Mouse (Mus musculus) heart, embryonic 13.5 days (tissue): ENCODE measurements around the gene Tdpoz2. TPM values are rescaled to one million over a fixed set of nuclear protein-coding genes. Genes with fewer than 3 reads are reported as not detected.
"Not testable (repeated sequence)": the region's sequence is repeated elsewhere in the genome, so short reads cannot be mapped to it uniquely, and the experiment has no call there.

Source experiments
- ATAC-seq: fragments of 200-750 bp; cut with Nextera tagmentation; 2 replicates; pipeline ENCODE4 v1.8.0; 2017; ENCODE audit warnings: moderate TSS enrichment; ENCODE audit not compliant: insufficient number of reproducible peaks, low FRiP score, low TSS enrichment; ENCODE audit errors: extremely low read depth
- H3K27ac ChIP-seq: fragments of 300-500 bp; sonication (generic); replicated peaks from 2 replicates; pipeline ENCODE4 v1.5.1; 2015; ENCODE audit warnings: moderate library complexity, mild to moderate bottlenecking, inconsistent platforms
- H3K27me3 ChIP-seq: fragments of 300-500 bp; sonication (generic); replicated peaks from 2 replicates; pipeline ENCODE4 v1.6.1; 2015; ENCODE audit warnings: mild to moderate bottlenecking, inconsistent platforms
- H3K36me3 ChIP-seq: fragments of 300-500 bp; sonication (generic); 2 replicates; pipeline ENCODE4 v1.6.1; 2015; ENCODE audit warnings: mild to moderate bottlenecking, inconsistent platforms
- H3K4me1 ChIP-seq: fragments of 300-500 bp; sonication (generic); 2 replicates; pipeline ENCODE4 v1.6.1; 2015; ENCODE audit warnings: inconsistent platforms
- H3K4me2 ChIP-seq: fragments of 300-500 bp; sonication (generic); 2 replicates; pipeline ENCODE4 v1.6.1; 2015; ENCODE audit warnings: inconsistent platforms, mild to moderate bottlenecking, moderate library complexity
- H3K4me3 ChIP-seq: fragments of 300-500 bp; sonication (generic); 2 replicates; pipeline ENCODE4 v1.5.1; 2015; ENCODE audit warnings: moderate library complexity, mild to moderate bottlenecking, inconsistent platforms
- H3K9ac ChIP-seq: fragments of 300-500 bp; sonication (generic); 2 replicates; pipeline ENCODE4 v1.6.1; 2015; ENCODE audit warnings: inconsistent platforms, mild to moderate bottlenecking, moderate library complexity
- H3K9me3 ChIP-seq: fragments of 300-500 bp; sonication (generic); 2 replicates; pipeline ENCODE4 v1.6.1; 2016; ENCODE audit warnings: inconsistent platforms
- WGBS: fragments of 180-500 bp; shearing (Covaris S2); methylation state at CpG from one replicate; pipeline ENCODE4 v1.1.7; 2015; ENCODE audit warnings: mixed read lengths; 5-methylcytosine and 5-hydroxymethylcytosine counted together
- polyA plus RNA-seq: library from polyadenylated mRNA; unstranded; fragments of >200 nt; fragmentation: Nextera tagmentation; extraction: Ambion mirVana; gene quantifications from 2 replicates; pipeline ENCODE4 v1.2.1, GENCODE M21; 2015

Tdpoz2 gene
- not detected in 2 replicates for polyA plus RNA-seq

DNA sequence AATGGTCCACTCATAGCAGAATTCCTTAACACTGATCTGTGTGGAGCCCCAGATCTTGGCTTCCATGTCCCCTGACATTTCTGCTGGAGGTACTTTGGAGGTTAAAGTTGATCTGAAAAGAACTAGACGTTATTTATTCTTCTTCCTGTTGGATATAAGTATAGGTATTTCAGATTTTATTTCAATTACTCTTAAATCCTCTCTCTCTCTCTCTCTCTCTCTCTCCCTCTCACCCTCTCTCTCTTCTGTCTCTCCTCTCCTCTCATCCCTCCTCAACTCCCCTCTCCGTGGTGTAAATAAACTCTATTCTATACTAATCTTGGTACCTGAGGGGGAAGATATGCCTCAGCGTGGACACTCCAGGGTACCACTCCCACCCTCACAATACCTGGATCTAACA is at the start of gene Tdpoz2:
TSS of gene Tdpoz2 (minus strand) at position 101 of the 400 bp plus-strand sequence.
- no peaks in the 10 kb centered on the region for H3K4me1 ChIP-seq
- no peaks in the 10 kb centered on the region for H3K9me3 ChIP-seq
- WGBS = 60% methylated on average over 3 of the region's 3 CpGs
- no peak within 1 kb of the TSS for H3K4me2 ChIP-seq
- no peaks in the 10 kb centered on the region for H3K36me3 ChIP-seq
- H3K4me3 ChIP-seq = no peak within 1 kb of the TSS
- H3K27ac ChIP-seq = no peak within 1 kb of the TSS
- ATAC-seq = no peak
- no peaks in the 10 kb centered on the region for H3K27me3 ChIP-seq
- H3K9ac ChIP-seq = no peak within 1 kb of the TSS

DNA sequence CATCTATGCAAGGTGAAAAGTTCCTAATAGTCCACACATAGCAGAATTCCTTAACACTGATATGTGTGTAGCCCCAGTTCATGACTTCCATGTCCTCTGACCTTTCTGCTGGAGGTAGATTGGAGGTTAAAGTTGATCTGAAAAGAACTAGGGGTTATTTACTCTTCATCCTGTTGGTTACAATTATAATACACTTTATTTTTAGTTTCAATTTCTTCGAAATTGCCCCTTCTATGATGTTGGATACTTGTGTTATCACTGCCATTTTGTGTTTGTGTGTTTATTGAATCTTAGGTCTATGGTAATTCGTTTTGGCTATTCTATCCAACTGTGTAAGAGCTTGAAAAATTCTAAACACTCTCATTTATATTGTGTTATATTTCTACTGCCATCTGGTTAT is 40.5 kb upstream of the Tdpoz2 start, which contains the start of gene Gm37596:
TSS of gene Gm37596 (minus strand) at position 101 of the 400 bp plus-strand sequence.
- not testable (repeated sequence) for H3K4me1 ChIP-seq, H3K36me3 ChIP-seq, H3K9me3 ChIP-seq, ATAC-seq, H3K4me2 ChIP-seq, H3K4me3 ChIP-seq, H3K9ac ChIP-seq, H3K27ac ChIP-seq, H3K27me3 ChIP-seq
- WGBS = 57% methylated on average over 1 of the region's 2 CpGs

DNA sequence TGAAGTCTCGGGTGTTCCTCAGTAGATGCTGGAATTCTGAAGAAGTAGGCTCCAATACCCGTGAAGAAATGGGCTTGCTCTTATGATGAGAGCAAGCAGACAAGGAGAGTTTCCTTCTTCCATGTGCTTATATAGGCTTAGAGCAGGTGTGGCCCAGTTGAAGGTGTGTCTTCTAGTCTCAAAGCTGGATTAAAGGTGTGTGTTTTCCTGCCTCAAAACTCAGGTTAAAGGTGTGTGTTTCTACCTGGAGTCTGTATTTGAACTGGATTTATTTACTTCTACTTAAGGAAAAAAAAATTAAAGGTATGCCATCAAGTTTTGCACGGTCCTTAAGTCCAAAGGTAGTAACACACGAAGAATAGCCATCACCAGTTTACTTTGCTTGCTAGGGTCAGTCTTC is 23.7 kb upstream of the Tdpoz2 start, which contains the start of gene Tdpoz1:
TSS of gene Tdpoz1 (minus strand) at position 101 of the 400 bp plus-strand sequence.
- not testable (repeated sequence) for H3K4me2 ChIP-seq, H3K27me3 ChIP-seq, H3K36me3 ChIP-seq, H3K4me1 ChIP-seq, ATAC-seq, H3K4me3 ChIP-seq, H3K9me3 ChIP-seq, H3K9ac ChIP-seq, H3K27ac ChIP-seq
- 64% methylated on average over 3 of the region's 4 CpGs for WGBS

DNA sequence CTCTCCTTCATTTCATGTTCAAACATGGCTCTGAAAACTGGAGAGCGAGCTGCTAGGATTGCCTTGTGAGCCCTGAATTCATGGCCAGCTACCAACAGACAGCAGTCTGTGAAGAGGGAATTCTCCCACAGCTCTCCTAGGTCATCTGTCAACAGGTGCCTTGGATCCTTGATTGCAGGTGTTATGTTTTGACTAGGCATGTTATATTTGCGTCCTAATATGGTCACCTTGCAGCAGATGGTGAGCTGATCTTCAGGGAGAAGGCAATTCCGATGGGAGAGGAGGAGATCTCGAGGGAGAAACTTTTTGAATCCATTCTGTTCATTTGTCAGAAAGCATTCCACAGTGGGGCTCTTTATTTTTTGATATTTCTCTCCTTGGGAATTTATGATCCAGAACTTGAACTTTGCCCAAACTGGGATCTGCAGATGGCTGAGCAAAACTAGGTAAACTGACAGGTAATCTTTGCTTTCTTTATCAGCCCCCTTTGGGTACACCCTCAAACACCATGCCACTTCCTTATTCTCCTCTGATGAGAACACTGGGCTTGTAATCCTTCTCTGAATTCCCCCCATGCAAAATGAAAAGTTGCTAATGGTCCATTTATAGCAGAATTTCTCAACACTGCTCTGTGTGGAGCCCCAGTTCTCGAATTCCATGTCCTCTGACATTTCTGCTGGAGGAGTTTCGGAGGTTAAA is 18.5 kb upstream of the Tdpoz2 start:
- WGBS = 63% methylated on average over 6 of the region's 6 CpGs
- not testable (repeated sequence) for H3K27me3 ChIP-seq, H3K36me3 ChIP-seq, H3K9me3 ChIP-seq, H3K4me3 ChIP-seq, H3K4me1 ChIP-seq, ATAC-seq, H3K27ac ChIP-seq, H3K9ac ChIP-seq, H3K4me2 ChIP-seq

DNA sequence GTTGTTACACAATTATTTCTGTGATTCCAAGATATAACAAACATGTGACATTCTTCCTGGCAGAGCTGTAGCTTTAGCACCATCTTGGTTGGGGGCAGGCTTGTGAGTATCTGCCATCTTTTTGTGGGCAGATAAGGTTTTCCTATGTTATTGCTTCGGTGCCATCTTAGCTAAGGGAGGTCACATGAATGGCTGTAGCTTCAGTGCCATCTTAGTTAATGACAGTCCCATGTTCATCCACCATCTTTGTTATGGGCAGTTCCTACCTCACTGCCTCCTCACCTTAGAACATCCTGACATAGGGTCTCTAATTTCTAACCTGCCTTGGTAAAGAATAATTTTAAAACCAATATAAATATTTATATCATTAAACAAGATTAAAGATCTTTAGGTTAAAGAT is 1.8 kb upstream of the Tdpoz2 start:
- Histone ChIP-seq H3K4me2 (no peak overlapping the region), H3K4me3 (no peak overlapping the region), H3K27me3 (no peaks in the 10 kb centered on the region), H3K36me3 (no peaks in the 10 kb centered on the region), H3K4me1 (no peaks in the 10 kb centered on the region), H3K9me3 (no peaks in the 10 kb centered on the region), H3K27ac (no peak overlapping the region), H3K9ac (no peak overlapping the region)
- no peak for ATAC-seq
- 63% methylated on average over 1 of the region's 1 CpGs for WGBS

DNA sequence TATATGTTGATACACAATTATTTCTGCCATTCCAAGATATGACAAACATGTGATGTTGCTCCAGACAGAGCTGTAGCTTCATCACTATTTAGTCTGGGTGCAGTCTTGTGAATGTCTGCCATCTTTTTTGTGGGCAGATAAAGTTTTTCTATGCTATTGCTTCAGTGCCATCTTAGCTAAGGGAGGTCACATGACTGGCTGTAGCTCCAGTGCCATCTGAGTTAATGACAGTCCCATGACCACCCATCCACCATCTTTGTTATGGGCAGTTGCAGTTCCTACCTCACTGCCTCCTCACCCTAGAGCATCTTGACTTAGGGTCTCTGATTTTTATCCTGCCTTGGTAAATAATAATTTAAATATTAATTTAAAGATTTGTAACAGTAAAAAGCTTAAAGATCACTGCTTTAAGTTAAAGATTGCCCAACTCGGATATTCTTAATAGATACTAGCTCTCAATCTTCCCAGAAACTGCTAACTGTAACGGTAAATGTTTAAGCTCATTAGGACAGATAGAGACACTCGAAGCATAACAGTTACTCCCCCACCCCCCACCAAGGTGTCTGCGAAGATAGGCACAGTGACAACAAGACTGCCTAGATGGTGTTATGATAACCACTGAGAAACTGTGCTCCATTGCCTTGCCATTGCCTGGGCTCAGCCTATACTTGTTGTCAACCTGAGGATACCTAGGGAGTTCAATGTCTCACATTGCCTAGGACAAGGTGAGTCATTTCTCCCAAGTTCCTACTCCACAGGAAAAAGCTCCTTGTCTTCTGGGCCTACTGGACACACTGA is 21.4 kb downstream of the Tdpoz2 start:
- not testable (repeated sequence) for H3K27me3 ChIP-seq, H3K9ac ChIP-seq, H3K4me2 ChIP-seq, H3K27ac ChIP-seq, H3K4me1 ChIP-seq, H3K36me3 ChIP-seq, H3K4me3 ChIP-seq, H3K9me3 ChIP-seq, ATAC-seq
- 59% methylated on average over 4 of the region's 4 CpGs for WGBS

DNA sequence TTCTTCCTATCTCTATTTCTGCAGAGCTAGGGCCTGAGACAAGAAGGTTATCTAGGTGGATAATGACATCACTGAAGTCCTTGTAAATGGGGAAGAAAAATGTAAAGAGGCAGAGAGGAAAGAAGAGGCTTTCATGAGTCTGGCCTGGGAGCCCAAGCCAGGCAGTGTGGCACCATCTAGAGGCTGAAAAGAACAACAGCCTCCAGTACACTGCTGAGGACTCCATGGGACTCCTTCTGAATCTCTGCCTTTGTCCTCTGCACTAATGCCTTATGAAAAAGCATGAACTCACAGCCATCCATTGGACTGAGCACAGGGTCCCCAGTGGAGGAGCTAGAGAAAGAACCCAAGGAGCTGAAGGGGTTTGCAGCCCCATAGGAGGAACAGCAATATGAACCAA is 43.5 kb downstream of the Tdpoz2 start:
- H3K4me2 ChIP-seq, H3K27ac ChIP-seq, H3K9ac ChIP-seq, ATAC-seq, H3K27me3 ChIP-seq, H3K4me3 ChIP-seq, H3K4me1 ChIP-seq, H3K9me3 ChIP-seq, H3K36me3 ChIP-seq: not testable (repeated sequence)

DNA sequence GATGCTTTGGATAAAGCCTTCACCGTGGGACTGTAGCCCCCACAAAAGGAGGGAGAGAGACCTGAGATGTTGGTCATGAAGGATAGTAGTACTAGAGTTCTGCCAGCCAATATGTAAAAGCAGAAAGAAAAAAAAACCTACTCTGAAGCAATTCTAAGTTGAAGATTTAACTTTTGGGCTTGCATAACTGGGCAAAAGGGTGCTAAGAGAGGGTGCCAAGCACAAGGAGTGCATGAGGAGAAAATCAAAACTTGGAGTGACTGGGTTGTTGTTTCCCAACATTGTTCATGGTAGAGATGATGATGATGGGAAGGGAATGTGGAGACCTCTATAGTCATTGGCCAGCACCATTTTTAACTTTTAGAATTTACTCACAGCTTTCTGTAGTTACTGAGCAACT is 50.6 kb downstream of the Tdpoz2 start:
- Histone ChIP-seq H3K9ac (no peak overlapping the region), H3K27me3 (no peaks in the 10 kb centered on the region), H3K4me1 (peaks cover 6% of the 10 kb centered on the region; the same call in 1 of the 2 replicates), H3K4me2 (no peak overlapping the region), H3K27ac (no peak overlapping the region), H3K4me3 (no peak overlapping the region), H3K36me3 (no peaks in the 10 kb centered on the region), H3K9me3 (no peaks in the 10 kb centered on the region)
- WGBS = 78% methylated on average over 1 of the region's 1 CpGs
- ATAC-seq = no peak

Other genes with a start within 250 kb of the Tdpoz2 start
- gene Tchh, start 210.4 kb downstream of the Tdpoz2 start, polyA plus RNA-seq = 0.34 and 0.44 TPM in 2 replicates
- not detected in 2 replicates for gene Tchhl1, start 183.9 kb downstream of the Tdpoz2 start, polyA plus RNA-seq
- gene S100a11, start 132.2 kb downstream of the Tdpoz2 start, polyA plus RNA-seq = 842 and 881 TPM in 2 replicates
- gene S100a10, start 97.6 kb downstream of the Tdpoz2 start, polyA plus RNA-seq = 197 and 200 TPM in 2 replicates
- gene Tdpoz1, start 23.6 kb upstream of the Tdpoz2 start, polyA plus RNA-seq = not detected in 2 replicates
- not detected in 2 replicates for gene Gm37596, start 40.4 kb upstream of the Tdpoz2 start, polyA plus RNA-seq
- gene Gm5773, start 120.3 kb upstream of the Tdpoz2 start, polyA plus RNA-seq = not detected in 2 replicates
- not detected in 2 replicates for gene Tdpoz4, start 143.7 kb upstream of the Tdpoz2 start, polyA plus RNA-seq
- not detected in 2 replicates for gene Tdpoz3, start 173.3 kb upstream of the Tdpoz2 start, polyA plus RNA-seq